Comparison of ENCODE assay signal across 8 mouse cellular contexts in genomic region chr9:107547026-107547425, GRCm38 (mm10). TPM values are rescaled to one million over a fixed set of nuclear protein-coding genes. Genes with fewer than 3 reads are reported as not detected.
DNase-seq lines count a peak whose midpoint lies in the region; ATAC-seq and TF ChIP-seq lines count a peak whose summit lies in the region.

TSS of gene Zmynd10 (plus strand) at chr9:107547298.

- TF ChIP-seq POLR2A in limb, embryonic 14.5 days (IDR thresholded peaks at IDR 0.05; ENCODE audit: borderline replicate concordance, extremely low read depth, insufficient read depth, insufficient read length), result no peak

- H3K27me3 ChIP-seq in erythroblast, embryonic 14.5 days (ENCODE audit: control insufficient read depth), result peaks cover 33% of the 10 kb centered on the region
- peaks cover 45% of the 10 kb centered on the region for H3K27me3 ChIP-seq in heart, embryonic 10.5 days (ENCODE audit: insufficient read depth, poor library complexity, severe bottlenecking)
- H3K27me3 ChIP-seq in limb, embryonic 14.5 days (ENCODE audit: control insufficient read depth, insufficient read depth, low read length), result no peaks in the 10 kb centered on the region
- peaks cover 33% of the 10 kb centered on the region for H3K27me3 ChIP-seq in midbrain, embryonic 15.5 days (replicated peaks)

- peaks cover 62% of the 10 kb centered on the region for H3K4me1 ChIP-seq in erythroblast, embryonic 14.5 days (ENCODE audit: control insufficient read depth)
- peaks cover 64% of the 10 kb centered on the region for H3K4me1 ChIP-seq in heart, embryonic 10.5 days
- H3K4me1 ChIP-seq in limb, embryonic 14.5 days (ENCODE audit: control insufficient read depth, insufficient read depth, low read length), result peaks cover 36% of the 10 kb centered on the region
- peaks cover 49% of the 10 kb centered on the region for H3K4me1 ChIP-seq in midbrain, embryonic 15.5 days

- H3K27ac ChIP-seq in heart, embryonic 10.5 days, result peak within 1 kb of the TSS; percentile 16; the same call in 1 of the 2 replicates
- H3K27ac ChIP-seq in limb, embryonic 14.5 days (replicated peaks; ENCODE audit: low read depth, low read length), result 0 out of 2 replicates have a peak within 1 kb of the TSS, but pooled peaks have one; percentile 19
- H3K27ac ChIP-seq in midbrain, embryonic 15.5 days, result peak within 1 kb of the TSS; percentile 57; the same call in 1 of the 2 replicates

- H3K4me3 ChIP-seq in erythroblast, embryonic 14.5 days (replicated peaks), result peak within 1 kb of the TSS; percentile 34
- peak within 1 kb of the TSS; percentile 32 for H3K4me3 ChIP-seq in heart, embryonic 10.5 days
- H3K4me3 ChIP-seq in limb, embryonic 14.5 days (replicated peaks; ENCODE audit: low read length), result peak within 1 kb of the TSS; percentile 18
- H3K4me3 ChIP-seq in midbrain, embryonic 15.5 days, result peak within 1 kb of the TSS; percentile 27

- ATAC-seq in limb, embryonic 14.5 days (ENCODE audit: low FRiP score, low read depth), result peak; percentile 76
- ATAC-seq in midbrain, embryonic 15.5 days (replicated peaks), result peak; percentile 51

- peak; percentile 88 for DNase-seq in layer of hippocampus, adult 11-12 months (ENCODE audit: low spot score)
- no peak for DNase-seq in layer of hippocampus, adult 9-10 months (ENCODE audit: low spot score)
- DNase-seq in heart, embryonic 10.5 days (ENCODE audit: low spot score), result peak; percentile 95
- DNase-seq in kidney, adult 9 months, result peak; percentile 97
- DNase-seq in limb, embryonic 14.5 days (ENCODE audit: low spot score), result peak; percentile 95
- DNase-seq in spleen, postnatal 10 days (ENCODE audit: low spot score in 2 of 2), result peak; percentile 68 to 92

- H3K9me3 ChIP-seq in erythroblast, embryonic 14.5 days (ENCODE audit: control insufficient read depth, low read length), result peaks cover 2% of the 10 kb centered on the region; the same call in 1 of the 2 replicates
- H3K9me3 ChIP-seq in heart, embryonic 10.5 days, result no peaks in the 10 kb centered on the region
- H3K9me3 ChIP-seq in limb, embryonic 14.5 days (ENCODE audit: control insufficient read depth, low read length), result no peaks in the 10 kb centered on the region
- no peaks in the 10 kb centered on the region for H3K9me3 ChIP-seq in midbrain, embryonic 15.5 days

- no peak within 1 kb of the TSS for H3K9ac ChIP-seq in limb, embryonic 14.5 days (ENCODE audit: low read depth, low read length, severe bottlenecking)
- peak within 1 kb of the TSS; percentile 31; the same call in 1 of the 2 replicates for H3K9ac ChIP-seq in midbrain, embryonic 15.5 days

- peak within 1 kb of the TSS; percentile 45 for H3K4me2 ChIP-seq in limb, embryonic 14.5 days (replicated peaks; ENCODE audit: low read depth, low read length, severe bottlenecking)
- H3K4me2 ChIP-seq in midbrain, embryonic 15.5 days, result peak within 1 kb of the TSS; percentile 60

- H3K36me3 ChIP-seq in erythroblast, embryonic 14.5 days (ENCODE audit: control insufficient read depth), result peaks cover 15% of the 10 kb centered on the region
- peaks cover 22% of the 10 kb centered on the region for H3K36me3 ChIP-seq in heart, embryonic 10.5 days
- H3K36me3 ChIP-seq in limb, embryonic 14.5 days (ENCODE audit: control insufficient read depth, insufficient read depth, low read length), result peaks cover 16% of the 10 kb centered on the region
- H3K36me3 ChIP-seq in midbrain, embryonic 15.5 days (replicated peaks), result peaks cover 13% of the 10 kb centered on the region; the same call in 1 of the 2 replicates

- WGBS in heart, embryonic 10.5 days, result 6% methylated on average over 20 of the region's 20 CpGs
- WGBS in limb, embryonic 14.5 days, result under 1% methylated on average over 20 of the region's 20 CpGs
- WGBS in midbrain, embryonic 15.5 days, result 2% methylated on average over 20 of the region's 20 CpGs

RNA-seq across cellular contexts. Expression of gene Zmynd10, which starts in this region (rescaled TPM):
- 0.13 TPM in 1 of 2 replicates, not detected in the other for polyA plus RNA-seq in erythroblast, embryonic 14.5 days (2012)
- 0.17 TPM in 1 of 2 replicates, not detected in the other for polyA plus RNA-seq in heart, embryonic 10.5 days (2016; fragmentation: Nextera tagmentation; extraction: Ambion mirVana)
- polyA plus RNA-seq in limb, embryonic 14.5 days (2012; rRNA removed), result 0.76 and 1.4 TPM in 2 replicates
- 1.2 TPM in 1 of 2 replicates, not detected in the other for polyA plus RNA-seq in limb, embryonic 14.5 days (2014; fragmentation: Nextera tagmentation; extraction: Ambion mirVana)
- polyA plus RNA-seq in midbrain, embryonic 15.5 days (2015; fragmentation: Nextera tagmentation; extraction: Ambion mirVana), result 4.6 TPM in 2 replicates

Comparison
In these comparisons a context has a peak if more than half of its experiments do, and no peak if none do; other contexts are left out.
1. Peak in DNase-seq, H3K4me3 ChIP-seq and H3K27ac ChIP-seq in heart, embryonic 10.5 days; RNA of the gene not detected or under 1 TPM.